Mouse (Mus musculus) MEL (cell line): ENCODE measurements around the gene Arid5b. TPM values are rescaled to one million over a fixed set of nuclear protein-coding genes. Genes with fewer than 3 reads are reported as not detected.

ENCODE experiments used
- DNase-seq: peaks from one replicate; pipeline ENCODE4 v3.0.0; 2011; ENCODE audit warnings: low read depth, low spot score
- H3K27ac ChIP-seq: 2 replicates; pipeline ENCODE4 v1.5.1; 2012; ENCODE audit warnings: low read depth, mild to moderate bottlenecking, control low read depth, low read length, moderate library complexity; ENCODE audit not compliant: control insufficient read depth
- H3K27me3 ChIP-seq, 2 experiments: fragments of 150-350 bp in 1 of 2; sonication (generic) in 1 of 2; 2 replicates each; pipeline ENCODE4 v1.6.1; 2012; ENCODE audit warnings: low read length in 2 of 2, mild to moderate bottlenecking in 2 of 2, improper control_type of control experiment in 1 of 2, moderate library complexity in 1 of 2; ENCODE audit not compliant: insufficient read depth in 2 of 2, control insufficient read depth in 1 of 2
- H3K36me3 ChIP-seq, 2 experiments: 2 replicates each; pipeline ENCODE4 v1.6.1; 2012 to 2014; ENCODE audit warnings: low read length in 2 of 2, improper control_type of control experiment in 1 of 2, inconsistent platforms in 1 of 2, mild to moderate bottlenecking in 1 of 2; ENCODE audit not compliant: insufficient read depth in 2 of 2, control insufficient read depth in 1 of 2
- H3K4me1 ChIP-seq, 2 experiments: fragments of 150-350 bp in 1 of 2; sonication (generic) in 1 of 2; 2 replicates each; pipeline ENCODE4 v1.6.1; 2012; ENCODE audit warnings: low read length in 2 of 2, improper control_type of control experiment in 1 of 2, mild to moderate bottlenecking in 1 of 2; ENCODE audit not compliant: insufficient read depth in 2 of 2, control insufficient read depth in 1 of 2
- H3K4me3 ChIP-seq, 2 experiments: fragments of 150-350 bp in 1 of 2; sonication (generic) in 1 of 2; 2 replicates each; pipeline ENCODE4 v1.5.1; 2012; ENCODE audit warnings: low read depth in 2 of 2, low read length in 2 of 2, mild to moderate bottlenecking in 2 of 2, moderate library complexity in 2 of 2, control low read depth in 1 of 2, improper control_type of control experiment in 1 of 2; ENCODE audit not compliant: control insufficient read depth in 1 of 2, insufficient read depth in 1 of 2
- H3K79me2 ChIP-seq: 2 replicates; pipeline ENCODE4 v1.6.1; 2012; ENCODE audit warnings: mild to moderate bottlenecking, low read length, moderate library complexity; ENCODE audit not compliant: control insufficient read depth, poor library complexity, insufficient read depth
- H3K9ac ChIP-seq: 2 replicates; pipeline ENCODE4 v1.6.1; 2012; ENCODE audit warnings: low read depth, mild to moderate bottlenecking, control low read depth, low read length, moderate library complexity; ENCODE audit not compliant: control insufficient read depth, poor library complexity, severe bottlenecking
- H3K9me3 ChIP-seq: fragments of 150-350 bp; sonication (generic); replicated peaks from 2 replicates; pipeline ENCODE4 v1.6.1; 2012; ENCODE audit warnings: mild to moderate bottlenecking, low read length, improper control_type of control experiment, moderate library complexity; ENCODE audit not compliant: insufficient read depth
- CHD1 ChIP-seq: IDR thresholded peaks from 2 replicates; pipeline ENCODE4 v1.6.1; 2012; ENCODE audit warnings: low read depth, mild to moderate bottlenecking, inconsistent platforms, low read length, improper control_type of control experiment
- CTCF ChIP-seq, 3 experiments: IDR thresholded peaks in 2 of 3; conservative IDR thresholded peaks in 1 of 3; 2 replicates each; pipeline ENCODE4 v1.5.1; 2011 to 2012; ENCODE audit warnings: low read length in 3 of 3, low read depth in 2 of 3, mild to moderate bottlenecking in 2 of 3, improper control_type of control experiment in 1 of 3, inconsistent platforms in 1 of 3, mixed read lengths in 1 of 3, moderate library complexity in 1 of 3; ENCODE audit not compliant: control insufficient read depth in 1 of 3, insufficient read depth in 1 of 3, poor library complexity in 1 of 3, severe bottlenecking in 1 of 3
- E2F4 ChIP-seq: IDR thresholded peaks from 2 replicates; pipeline ENCODE4 v1.6.1; 2011; ENCODE audit warnings: low read depth, low read length, improper control_type of control experiment, borderline replicate concordance
- ELF1 ChIP-seq: IDR thresholded peaks from 2 replicates; pipeline ENCODE4 v1.6.1; 2014; ENCODE audit warnings: low read depth, mild to moderate bottlenecking, inconsistent platforms, low read length, improper control_type of control experiment, moderate library complexity
- GABPA ChIP-seq: IDR thresholded peaks from 2 replicates; pipeline ENCODE4 v1.6.1; 2012; ENCODE audit warnings: low read depth, mild to moderate bottlenecking, inconsistent platforms, low read length, improper control_type of control experiment, moderate library complexity
- MAZ ChIP-seq: IDR thresholded peaks from 2 replicates; pipeline ENCODE4 v1.6.1; 2012; ENCODE audit warnings: low read depth, mild to moderate bottlenecking, inconsistent platforms, low read length, improper control_type of control experiment
- MYB ChIP-seq: IDR thresholded peaks from 2 replicates; pipeline ENCODE4 v1.6.1; 2011; ENCODE audit warnings: mild to moderate bottlenecking, low read depth, low read length, improper control_type of control experiment
- POLR2A ChIP-seq, 2 experiments: IDR thresholded peaks; 2 replicates each; pipeline ENCODE4 v1.6.1; 2011 to 2012; ENCODE audit warnings: low read length in 2 of 2, mild to moderate bottlenecking in 2 of 2, control low read depth in 1 of 2, improper control_type of control experiment in 1 of 2, low read depth in 1 of 2, moderate library complexity in 1 of 2; ENCODE audit not compliant: control insufficient read depth in 1 of 2, insufficient read depth in 1 of 2, poor library complexity in 1 of 2
- POLR2AphosphoS2 ChIP-seq: IDR thresholded peaks from 2 replicates; pipeline ENCODE4 v1.6.1; 2011; ENCODE audit warnings: low read length, improper control_type of control experiment
- POLR2AphosphoS5 ChIP-seq: IDR thresholded peaks from 2 replicates; pipeline ENCODE4 v1.6.1; 2012; ENCODE audit warnings: low read depth, borderline replicate concordance, mild to moderate bottlenecking, inconsistent platforms, low read length, moderate library complexity, mixed read lengths
- RCOR1 ChIP-seq: IDR thresholded peaks from 2 replicates; pipeline ENCODE4 v1.6.1; 2012; ENCODE audit warnings: low read depth, mild to moderate bottlenecking, inconsistent platforms, low read length, improper control_type of control experiment
- SIN3A ChIP-seq: IDR thresholded peaks from 2 replicates; pipeline ENCODE4 v1.6.1; 2012; ENCODE audit warnings: low read length, improper control_type of control experiment, inconsistent platforms
- TAL1 ChIP-seq: IDR thresholded peaks from 2 replicates; pipeline ENCODE4 v1.6.1; 2012; ENCODE audit warnings: mild to moderate bottlenecking, inconsistent platforms, low read length, moderate library complexity, mixed read lengths
- USF1 ChIP-seq: IDR thresholded peaks from 2 replicates; pipeline ENCODE4 v1.6.1; 2014; ENCODE audit warnings: low read depth, mild to moderate bottlenecking, inconsistent platforms, low read length, improper control_type of control experiment, moderate library complexity
- USF2 ChIP-seq, 2 experiments: IDR thresholded peaks; 2 replicates each; pipeline ENCODE4 v1.6.1; 2011 to 2012; ENCODE audit warnings: improper control_type of control experiment in 2 of 2, low read length in 2 of 2, borderline replicate concordance in 1 of 2, inconsistent platforms in 1 of 2, low read depth in 1 of 2, mild to moderate bottlenecking in 1 of 2; ENCODE audit not compliant: insufficient read depth in 1 of 2
- ZC3H11A ChIP-seq: IDR thresholded peaks from 2 replicates; pipeline ENCODE4 v1.6.1; 2012; ENCODE audit warnings: low read depth, mild to moderate bottlenecking, inconsistent platforms, low read length, improper control_type of control experiment
- ZMIZ1 ChIP-seq: IDR thresholded peaks from 2 replicates; pipeline ENCODE4 v1.6.1; 2012; ENCODE audit warnings: low read depth, mild to moderate bottlenecking, inconsistent platforms, low read length, improper control_type of control experiment, moderate library complexity
- polyA plus RNA-seq, 2 experiments: library from polyadenylated mRNA; stranded (reverse) in 1 of 2; unstranded in 1 of 2; fragments of >175 nt in 1 of 2; fragments of >200 nt in 1 of 2; gene quantifications; 2 replicates each; pipeline versions ENCODE4 v1.2.1 to v1.2.4; 2012; ENCODE audit warnings: low replicate concordance in 2 of 2, low read depth in 1 of 2; ENCODE audit not compliant: insufficient read length in 2 of 2, insufficient read depth in 1 of 2, missing spikeins in 1 of 2
- total RNA-seq: library from RNA; depleted of rRNA; stranded (reverse); fragments of 300-350 nt; gene quantifications from 2 replicates; pipeline ENCODE4 v1.2.3, GENCODE M21; 2012

Arid5b gene
- total and polyA plus RNA-seq, 3 experiments, result 0.03 TPM; not detected in 2

- Histone ChIP-seq H3K27me3 (no peaks in the 10 kb centered on the region), H3K27ac (no peak overlapping the region), H3K36me3 (peaks cover 0 to 4% of the 10 kb centered on the region in 2 experiments; a peak in 1 of 4 replicates), H3K9ac (no peak overlapping the region), H3K4me1 (peaks cover 0 to 11% of the 10 kb centered on the region in 2 experiments; a peak in 3 of 4 replicates), H3K4me3 (no peak overlapping the region), H3K79me2 (no peaks in the 10 kb centered on the region)
- DNase-seq, result no peak
- TF ChIP-seq POLR2AphosphoS5 (no peak), SIN3A (no peak), MYB (no peak), ELF1 (no peak), CHD1 (no peak), USF1 (no peak), TAL1 (no peak), ZMIZ1 (no peak), MAZ (no peak), USF2 (IDR thresholded peaks at IDR 0.05; ENCODE audit: borderline replicate concordance in 1 of 2, insufficient read depth in 1 of 2, low read depth in 1 of 2, low read length in 2 of 2) (no peak), ZC3H11A (no peak), E2F4 (no peak), POLR2AphosphoS2 (no peak), RCOR1 (no peak), GABPA (no peak)
- TF ChIP-seq, all 39 proteins: peak for 0
- no peaks in the 10 kb centered on the region for H3K9me3 ChIP-seq
Observed at GRCm38 (mm10) chr10:68051316-68051933, 227.1 kb downstream of the Arid5b start.

- Histone ChIP-seq H3K4me1 (peaks cover 0 to 11% of the 10 kb centered on the region in 2 experiments; a peak in 3 of 4 replicates), H3K27me3 (no peaks in the 10 kb centered on the region), H3K4me3 (no peak overlapping the region), H3K9me3 (no peaks in the 10 kb centered on the region), H3K36me3 (peaks cover 0 to 4% of the 10 kb centered on the region in 2 experiments; a peak in 1 of 4 replicates), H3K79me2 (no peaks in the 10 kb centered on the region), H3K9ac (no peak overlapping the region), H3K27ac (no peak overlapping the region)
- no peak for DNase-seq
- TF ChIP-seq CTCF (IDR thresholded peaks at IDR 0.05 in 2 of 3, conservative IDR thresholded peaks at IDR 0.05 in 1 of 3; ENCODE audit: control insufficient read depth in 1 of 3, insufficient read depth in 1 of 3, low read depth in 2 of 3, low read length in 3 of 3, poor library complexity in 1 of 3, severe bottlenecking in 1 of 3), result peak in 2 of 3 experiments; percentile 2 to 24; a peak in 3 of 6 replicates
- no peak for TF ChIP-seq POLR2A (IDR thresholded peaks at IDR 0.05; ENCODE audit: control insufficient read depth in 1 of 2, insufficient read depth in 1 of 2, low read depth in 1 of 2, low read length in 2 of 2, poor library complexity in 1 of 2)
Observed at GRCm38 (mm10) chr10:68050882-68051281, 227.7 kb downstream of the Arid5b start.
